Mouse (Mus musculus) heart, postnatal 0 days (tissue): ENCODE data around the gene Usp49. TPM values are rescaled to one million over a fixed set of nuclear protein-coding genes. Genes with fewer than 3 reads are reported as not detected.

Experiments used
- ATAC-seq: fragments of 200-750 bp; cut with Nextera tagmentation; 2 replicates; pipeline ENCODE4 v1.8.0; 2017; ENCODE audit warnings: low read depth, moderate number of reproducible peaks, moderate library complexity; ENCODE audit not compliant: insufficient read depth
- DNase-seq: peaks from one replicate; pipeline ENCODE4 v3.0.0-alpha.2; 2016; ENCODE audit warnings: low spot score
- H3K27ac ChIP-seq: fragments of 300-500 bp; sonication (generic); 2 replicates; pipeline ENCODE4 v1.5.1; 2014; ENCODE audit warnings: low read depth, mild to moderate bottlenecking
- H3K27me3 ChIP-seq: fragments of 300-500 bp; sonication (generic); 2 replicates; pipeline ENCODE4 v1.6.1; 2014; ENCODE audit warnings: low read length, mixed read lengths; ENCODE audit not compliant: control insufficient read depth, insufficient read depth
- H3K36me3 ChIP-seq: fragments of 300-500 bp; sonication (generic); replicated peaks from 2 replicates; pipeline ENCODE4 v1.6.1; 2014; ENCODE audit warnings: low read length, mixed read lengths; ENCODE audit not compliant: control insufficient read depth, insufficient read depth
- H3K4me1 ChIP-seq: fragments of 300-500 bp; sonication (generic); 2 replicates; pipeline ENCODE4 v1.6.1; 2014; ENCODE audit warnings: antibody characterized with exemption; ENCODE audit not compliant: control insufficient read depth, insufficient read depth
- H3K4me2 ChIP-seq: fragments of 300-500 bp; sonication (generic); 2 replicates; pipeline ENCODE4 v1.6.1; 2014; ENCODE audit warnings: low read depth, mild to moderate bottlenecking, low read length, moderate library complexity
- H3K4me3 ChIP-seq: fragments of 300-500 bp; sonication (generic); 2 replicates; pipeline ENCODE4 v1.5.1; 2014; ENCODE audit warnings: low read depth, low read length
- H3K9ac ChIP-seq: fragments of 300-500 bp; sonication (generic); replicated peaks from 2 replicates; pipeline ENCODE4 v1.6.1; 2014; ENCODE audit warnings: low read depth, low read length, mixed read lengths
- H3K9me3 ChIP-seq: fragments of 300-500 bp; sonication (generic); replicated peaks from 2 replicates; pipeline ENCODE4 v1.6.1; 2016; ENCODE audit warnings: low read length; ENCODE audit not compliant: control insufficient read depth
- CTCF ChIP-seq: IDR thresholded peaks from 2 replicates; pipeline ENCODE4 v1.5.1; 2016; ENCODE audit warnings: antibody characterized with exemption, control low read depth, low read depth
- EP300 ChIP-seq: IDR thresholded peaks from 2 replicates; pipeline ENCODE4 v1.6.1; 2016; ENCODE audit warnings: antibody characterized with exemption, low read depth
- WGBS: fragments of 180-500 bp; shearing (Covaris S2); extraction: QIAGEN DNeasy Blood & Tissue Kit; methylation state at CpG from one replicate; pipeline ENCODE4 v1.1.7; 2014; 5-methylcytosine and 5-hydroxymethylcytosine counted together
- polyA plus RNA-seq: library from polyadenylated mRNA; unstranded; fragments of >200 nt; fragmentation: Nextera tagmentation; extraction: Ambion mirVana; gene quantifications from 2 replicates; pipeline ENCODE4 v1.2.1, GENCODE M21; 2015
- total RNA-seq: library from RNA; depleted of rRNA; stranded (reverse); fragments of >200 nt; gene quantifications from 2 replicates; pipeline ENCODE4 v1.2.3, GENCODE M21; 2014; ENCODE audit warnings: low replicate concordance; rRNA removed

Usp49 gene
- total RNA-seq (3.5 and 10.8 TPM in 2 replicates), polyA plus RNA-seq (1.4 TPM in 2 replicates)

- H3K27me3 ChIP-seq, result no peaks in the 10 kb centered on the region
- H3K4me3 ChIP-seq, result peak within 1 kb of the TSS; percentile 90
- H3K9me3 ChIP-seq, result no peaks in the 10 kb centered on the region
- H3K4me1 ChIP-seq, result peaks cover 3% of the 10 kb centered on the region; the same call in 1 of the 2 replicates
- 2% methylated on average over 3 of the region's 3 CpGs for WGBS
- no peak for DNase-seq
- ATAC-seq, result no peak
- H3K9ac ChIP-seq, result peak within 1 kb of the TSS; percentile 59
- H3K4me2 ChIP-seq, result peak within 1 kb of the TSS; percentile 98
- no peak for TF ChIP-seq CTCF
- peak within 1 kb of the TSS; percentile 88 for H3K27ac ChIP-seq
- H3K36me3 ChIP-seq, result peaks cover 7% of the 10 kb centered on the region; the same call in 1 of the 2 replicates
Measured at GRCm38 (mm10) chr17:47630678-47631065, at the start of gene Usp49. TSS of gene Usp49 (plus strand) at chr17:47630690.

GRCm38 (mm10) chr17:47580962-47581361 is 49.5 kb upstream of the Usp49 start:
- no peak for ATAC-seq
- no peak for DNase-seq
- no peak for TF ChIP-seq CTCF
- TF ChIP-seq EP300, result no peak
- Histone ChIP-seq H3K4me3 (no peak overlapping the region), H3K9ac (no peak overlapping the region), H3K36me3 (no peaks in the 10 kb centered on the region), H3K27ac (no peak overlapping the region), H3K27me3 (no peaks in the 10 kb centered on the region), H3K4me2 (no peak overlapping the region), H3K4me1 (no peaks in the 10 kb centered on the region), H3K9me3 (no peaks in the 10 kb centered on the region)
- WGBS, result 89% methylated on average over 4 of the region's 4 CpGs

DNA sequence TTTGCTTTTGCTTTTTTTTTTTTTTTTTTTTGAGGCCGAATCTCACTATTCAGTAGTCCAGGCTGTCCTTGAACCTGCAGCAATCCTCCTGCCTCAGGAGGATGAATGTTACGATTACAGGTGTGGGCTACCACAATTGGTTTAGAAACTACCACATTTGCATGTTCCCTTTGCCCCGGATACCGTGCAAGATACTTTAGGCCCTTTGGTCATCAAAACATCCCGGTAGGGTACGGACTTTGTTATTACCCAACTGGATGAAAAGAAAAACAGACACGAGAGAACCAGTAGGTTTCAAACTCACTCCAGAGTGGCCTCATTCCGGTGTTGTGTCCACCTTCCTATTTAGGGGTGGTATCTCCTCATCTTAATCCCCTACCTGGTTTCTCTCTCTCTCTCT is 42.0 kb upstream of the Usp49 start:
- Histone ChIP-seq H3K4me1 (peaks cover 6% of the 10 kb centered on the region; the same call in 1 of the 2 replicates), H3K27ac (no peak overlapping the region), H3K9ac (no peak overlapping the region), H3K4me2 (no peak overlapping the region), H3K9me3 (no peaks in the 10 kb centered on the region), H3K4me3 (no peak overlapping the region), H3K36me3 (no peaks in the 10 kb centered on the region), H3K27me3 (no peaks in the 10 kb centered on the region)
- TF ChIP-seq EP300 (no peak), CTCF (no peak)
- DNase-seq (no peak), ATAC-seq (no peak)
- WGBS, result 85% methylated on average over 7 of the region's 8 CpGs

DNA sequence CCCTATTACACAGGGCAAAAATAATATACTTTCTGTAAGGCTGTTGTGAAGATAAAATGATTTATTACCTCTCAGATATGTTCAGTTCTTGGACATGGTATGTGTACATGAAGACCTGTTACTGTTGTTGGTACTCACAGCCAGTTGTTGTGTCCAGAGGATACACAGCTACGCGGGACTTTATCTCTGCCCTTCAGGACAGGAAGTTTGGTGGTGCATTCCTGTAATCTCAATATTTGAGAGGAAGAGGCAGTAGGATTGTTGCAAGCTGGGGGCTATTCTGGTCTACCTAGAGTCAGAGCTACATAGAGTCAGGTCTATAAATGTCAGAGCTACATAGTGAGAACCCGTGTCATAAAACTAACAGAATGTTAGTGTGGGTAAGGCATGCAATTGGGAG is 39.4 kb upstream of the Usp49 start:
- 42% methylated on average over 3 of the region's 3 CpGs for WGBS

DNA sequence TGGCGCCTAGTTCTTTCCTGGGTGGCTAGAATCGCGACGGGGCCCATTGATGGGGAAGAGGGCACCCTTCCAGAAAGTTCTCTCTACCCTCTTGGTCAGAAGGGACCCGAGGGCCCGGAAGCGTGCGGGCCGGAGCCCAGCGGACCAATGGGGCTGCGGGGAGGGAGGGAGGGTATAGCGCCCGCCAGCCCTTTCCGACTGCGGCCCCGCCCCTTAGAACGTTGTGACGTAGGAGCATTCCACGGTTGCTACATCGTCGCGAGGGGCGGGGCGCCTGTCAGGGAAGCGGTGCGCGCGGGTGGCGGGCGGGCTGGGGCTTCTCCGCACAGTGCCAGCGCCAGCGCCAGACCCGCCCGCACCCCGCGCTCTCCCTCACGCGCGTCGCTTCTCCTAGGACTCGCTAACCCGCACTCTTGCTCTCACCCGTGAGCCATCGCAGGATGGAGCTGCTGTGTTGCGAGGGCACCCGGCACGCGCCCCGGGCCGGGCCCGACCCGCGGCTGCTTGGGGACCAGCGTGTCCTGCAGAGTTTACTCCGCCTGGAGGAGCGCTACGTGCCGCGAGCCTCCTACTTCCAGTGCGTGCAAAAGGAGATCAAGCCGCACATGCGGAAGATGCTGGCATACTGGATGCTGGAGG is 37.2 kb upstream of the Usp49 start:
- Histone ChIP-seq H3K27ac (peak overlapping the region; percentile 94), H3K27me3 (no peaks in the 10 kb centered on the region), H3K4me3 (peak overlapping the region; percentile 72), H3K9ac (peak overlapping the region; percentile 85), H3K4me2 (peak overlapping the region; percentile 92), H3K9me3 (no peaks in the 10 kb centered on the region), H3K36me3 (peaks cover 9% of the 10 kb centered on the region; the same call in 1 of the 2 replicates), H3K4me1 (peaks cover 33% of the 10 kb centered on the region)
- ATAC-seq (peak; percentile 91), DNase-seq (peak; percentile 96)
- TF ChIP-seq EP300, result no peak
- no peak for TF ChIP-seq CTCF
- WGBS, result under 1% methylated on average over 63 of the region's 63 CpGs

More for the DNA sequence above, 39.4 kb upstream of the Usp49 start:
- no peaks in the 10 kb centered on the region for H3K36me3 ChIP-seq
- DNase-seq, result no peak
- no peak overlapping the region for H3K27ac ChIP-seq
- H3K4me3 ChIP-seq, result no peak overlapping the region
- no peak overlapping the region for H3K4me2 ChIP-seq
- no peak overlapping the region for H3K9ac ChIP-seq
- no peaks in the 10 kb centered on the region for H3K27me3 ChIP-seq
- peaks cover 16% of the 10 kb centered on the region for H3K4me1 ChIP-seq
- H3K9me3 ChIP-seq, result no peaks in the 10 kb centered on the region
- TF ChIP-seq CTCF (no peak), EP300 (no peak)
- ATAC-seq, result no peak

DNA sequence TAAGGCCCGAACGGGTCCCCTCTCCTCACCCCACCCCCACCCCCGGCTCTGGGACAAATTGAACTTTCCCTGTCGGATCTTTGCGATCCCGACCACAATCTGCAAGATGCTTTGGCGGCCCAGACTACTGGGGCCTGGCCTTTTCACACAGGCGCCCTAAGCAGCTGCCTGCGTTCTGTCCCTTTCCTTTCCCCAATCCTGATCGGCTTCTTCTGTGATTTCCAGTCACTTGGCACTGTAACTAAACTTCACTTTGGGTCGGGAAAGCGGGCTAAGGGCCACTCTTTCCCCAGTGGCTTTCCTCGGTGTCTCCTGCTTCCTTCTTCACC is 36.7 kb upstream of the Usp49 start:
- Histone ChIP-seq H3K27ac (peak overlapping the region; percentile 94), H3K9ac (peak overlapping the region; percentile 85), H3K9me3 (no peaks in the 10 kb centered on the region), H3K4me3 (peak overlapping the region; percentile 72), H3K4me2 (peak overlapping the region; percentile 92), H3K4me1 (peaks cover 33% of the 10 kb centered on the region), H3K27me3 (no peaks in the 10 kb centered on the region), H3K36me3 (peaks cover 14% of the 10 kb centered on the region)
- ATAC-seq, result no peak
- WGBS, result under 1% methylated on average over 13 of the region's 13 CpGs
- DNase-seq, result no peak
- TF ChIP-seq EP300 (no peak), CTCF (no peak)
